Mouse (Mus musculus): ENCODE data around the gene Fam227b.

- TF ChIP-seq POLR2A (IDR thresholded peaks at IDR 0.05; ENCODE audit: low read depth, low read length) (no peak), CTCF (conservative IDR thresholded peaks at IDR 0.05; ENCODE audit: insufficient read depth, insufficient read length, low read depth, low read length) (no peak)
Measured at GRCm38 (mm10) chr2:126166335-126166734, 14.5 kb upstream of the Fam227b start.

Measured in kidney, adult 2 months (tissue).